Mouse (Mus musculus) layer of hippocampus, postnatal 10 days (tissue): Measurements from ENCODE around the gene Ccdc184. TPM values are rescaled to one million over a fixed set of nuclear protein-coding genes. Genes with fewer than 3 reads are reported as not detected.

Source experiments
- total RNA-seq, 2 experiments: library from RNA; stranded (reverse); gene quantifications; 2 replicates each; pipeline ENCODE4 v1.2.3; 2021

Gene Ccdc184
- total RNA-seq, 2 experiments from 2014 or later = 31.3 to 32.1 TPM

Other genes with a start within 250 kb of the Ccdc184 start
- gene Tmem106c, start 203.0 kb upstream of the Ccdc184 start, total RNA-seq = 10 to 100 TPM; 20.1 to 22.2 TPM
- gene Col2a1, start 162.5 kb upstream of the Ccdc184 start, total RNA-seq = 1 to 10 TPM; 1.0 to 2.6 TPM
- gene Pfkm, start 74.6 kb upstream of the Ccdc184 start, total RNA-seq = 100 to 1,000 TPM; 237 to 251 TPM
- gene Senp1, start 73.4 kb upstream of the Ccdc184 start, total RNA-seq = 10 to 100 TPM; 14.2 to 17.5 TPM
- gene Asb8, start 1.5 kb upstream of the Ccdc184 start, total RNA-seq = 10 to 100 TPM; 40.8 to 40.9 TPM
- gene Olfr288, start 28.4 kb downstream of the Ccdc184 start, total RNA-seq = not detected
- under 1 TPM in 1 of 2 experiments, not detected in 1; 0.18 TPM for gene Gm44579, start 53.8 kb downstream of the Ccdc184 start, total RNA-seq
- gene Olfr287, start 53.9 kb downstream of the Ccdc184 start, total RNA-seq = under 1 TPM; 0.69 to 0.71 TPM
- gene Olfr286, start 67.3 kb downstream of the Ccdc184 start, total RNA-seq = not detected
- not detected for gene H1fnt, start 90.1 kb downstream of the Ccdc184 start, total RNA-seq
- gene Zfp641, start 129.0 kb downstream of the Ccdc184 start, total RNA-seq = 1 to 10 TPM; 8.2 to 8.5 TPM
- not detected for gene Olfr285, start 150.2 kb downstream of the Ccdc184 start, total RNA-seq
- gene Olfr284, start 173.8 kb downstream of the Ccdc184 start, total RNA-seq = not detected
- not detected for gene Olfr283, start 213.8 kb downstream of the Ccdc184 start, total RNA-seq